Mouse (Mus musculus) bone marrow, adult 2 months (tissue): Measurements from ENCODE around the gene Olfr870.

Experiments
- CTCF ChIP-seq: fragments of 200-500 bp; IDR thresholded peaks from 2 replicates; pipeline ENCODE4 v1.5.1; 2011; ENCODE audit warnings: low read length, control low read depth; ENCODE audit not compliant: control insufficient read depth, insufficient read depth
- POLR2A ChIP-seq: fragments of 200-500 bp; IDR thresholded peaks from 2 replicates; pipeline ENCODE4 v1.6.1; 2011; ENCODE audit warnings: low read depth, mild to moderate bottlenecking, control low read depth, low read length, borderline replicate concordance; ENCODE audit not compliant: control insufficient read depth

- TF ChIP-seq CTCF: no peak
- TF ChIP-seq POLR2A: no peak
Observed at GRCm38 (mm10) chr9:20128709-20129108, 45.1 kb downstream of the Olfr870 start, which contains the start of gene Olfr869.
